Mouse (Mus musculus) bone marrow macrophage, adult 2 months (primary cell): ENCODE results near the gene Sub1.

Experiments
- CTCF ChIP-seq: IDR thresholded peaks from 2 replicates; pipeline ENCODE4 v1.5.1; 2012; ENCODE audit warnings: low read depth, mild to moderate bottlenecking, low read length, moderate library complexity
- POLR2A ChIP-seq: IDR thresholded peaks from 2 replicates; pipeline ENCODE4 v1.6.1; 2012; ENCODE audit warnings: mild to moderate bottlenecking, low read depth, low read length, borderline replicate concordance

DNA sequence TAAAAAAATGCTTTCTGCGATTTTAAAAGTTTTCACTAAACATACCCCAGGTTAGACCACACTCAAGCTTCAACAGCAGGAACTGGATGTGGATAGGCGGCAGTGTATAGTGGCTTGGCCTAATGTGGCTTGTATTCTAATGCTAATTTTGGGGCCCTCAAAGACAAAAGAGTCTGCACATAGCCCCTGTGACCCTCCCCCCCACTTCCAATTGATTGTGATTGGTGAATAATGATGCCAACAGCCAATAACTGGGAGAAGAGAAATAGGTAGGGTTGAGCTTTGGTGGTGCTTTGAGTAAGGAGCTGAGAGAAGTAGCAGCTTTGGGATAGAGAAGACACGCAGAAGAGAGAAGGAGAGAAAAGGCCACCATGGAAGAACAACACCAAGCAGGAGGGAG lies 35.7 kb upstream of the Sub1 start:
- TF ChIP-seq CTCF, result no peak
- no peak for TF ChIP-seq POLR2A
